Mouse (Mus musculus): ENCODE measurements around the gene Tax1bp1. TPM values are rescaled to one million over a fixed set of nuclear protein-coding genes. Genes with fewer than 3 reads are reported as not detected.

Tax1bp1 gene
- polyA plus RNA-seq (2017; shearing (Covaris generic)) = 323 TPM

DNA sequence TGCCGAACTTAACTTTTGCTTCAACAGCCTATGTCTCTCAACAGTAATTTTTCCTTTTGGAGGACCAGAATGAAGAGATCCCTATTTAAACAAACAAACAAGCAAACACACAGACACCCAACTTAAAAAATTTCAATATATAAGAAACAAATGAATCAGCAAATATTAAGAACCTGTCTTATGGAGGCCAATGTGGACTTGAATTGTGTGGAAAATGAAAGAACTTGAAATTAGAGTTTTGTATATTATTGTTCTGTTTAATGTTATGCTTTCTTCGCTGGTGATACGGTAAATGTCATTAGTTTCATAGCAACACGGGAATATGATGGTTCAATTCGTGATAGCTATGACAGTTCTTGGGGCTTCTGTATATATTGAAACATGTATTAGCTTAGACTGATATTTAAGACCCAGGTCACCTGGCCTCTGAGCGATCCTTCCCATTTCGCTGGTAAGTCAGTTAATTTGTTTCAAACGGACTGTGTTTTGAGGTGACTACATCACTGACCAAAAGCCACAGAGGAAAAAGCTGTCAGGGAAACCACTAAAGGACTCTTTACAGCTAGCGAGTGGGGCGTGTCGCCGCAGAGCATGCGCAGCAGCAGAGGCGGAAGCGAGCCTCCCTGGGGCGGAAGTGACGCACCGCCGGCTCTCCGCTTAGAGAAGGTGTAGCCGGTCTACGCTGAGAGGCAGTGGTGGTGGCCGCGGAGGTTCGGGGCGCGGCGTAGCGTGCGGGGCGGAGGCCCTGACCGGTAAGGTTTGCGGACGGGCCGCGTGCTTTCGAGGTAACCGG, at the start of gene Tax1bp1:
Gene Tax1bp1 (plus strand): TSS at position 626 of the 793 bp plus-strand sequence.

Other genes with a start within 250 kb of the Tax1bp1 start
- gene Hibadh, start 73.3 kb upstream of the Tax1bp1 start, polyA plus RNA-seq (2017; shearing (Covaris generic)) = 83.5 TPM

Data from CD4-positive, CD25-positive, alpha-beta regulatory T cell, adult 9 weeks (primary cell).